Mouse (Mus musculus): Measurements from ENCODE around the gene 2210011C24Rik. TPM values are rescaled to one million over a fixed set of nuclear protein-coding genes. Genes with fewer than 3 reads are reported as not detected.

2210011C24Rik gene
- 0.41 and 0.70 TPM in 2 replicates for polyA plus RNA-seq (2015; fragmentation: Nextera tagmentation; extraction: Ambion mirVana)

GRCm38 (mm10) chr8:84011705-84012498 is at the start of gene 2210011C24Rik:
Gene 2210011C24Rik, minus strand, starts transcription at chr8:84012171.
- no peak within 1 kb of the TSS for H3K27ac ChIP-seq (replicated peaks)
- no peaks in the 10 kb centered on the region for H3K9me3 ChIP-seq
- H3K4me2 ChIP-seq, result peak within 1 kb of the TSS; percentile 99
- no peaks in the 10 kb centered on the region for H3K36me3 ChIP-seq
- peak within 1 kb of the TSS; percentile 48 for H3K4me3 ChIP-seq
- H3K9ac ChIP-seq, result peak within 1 kb of the TSS; percentile 58
- 1% methylated on average over 45 of the region's 45 CpGs for WGBS
- H3K27me3 ChIP-seq, result peaks cover 34% of the 10 kb centered on the region
- ATAC-seq (ENCODE audit: low FRiP score, low read depth), result no peak
- H3K4me1 ChIP-seq (replicated peaks), result peaks cover 28% of the 10 kb centered on the region

- H3K36me3 ChIP-seq, result no peaks in the 10 kb centered on the region
- H3K27ac ChIP-seq (replicated peaks), result no peak overlapping the region
- peaks cover under 1% of the 10 kb centered on the region; the same call in 1 of the 2 replicates for H3K4me1 ChIP-seq (replicated peaks)
- H3K9ac ChIP-seq, result no peak overlapping the region
- no peak overlapping the region for H3K4me3 ChIP-seq
- no peaks in the 10 kb centered on the region for H3K27me3 ChIP-seq
- WGBS, result 80% methylated on average over 2 of the region's 2 CpGs
- H3K4me2 ChIP-seq, result no peak overlapping the region
- ATAC-seq (ENCODE audit: low FRiP score, low read depth), result no peak
- no peaks in the 10 kb centered on the region for H3K9me3 ChIP-seq
Measured at GRCm38 (mm10) chr8:84060245-84060644, 48.3 kb upstream of the 2210011C24Rik start.

- Histone ChIP-seq H3K9me3 (no peaks in the 10 kb centered on the region), H3K4me1 (replicated peaks) (no peaks in the 10 kb centered on the region)
- WGBS, result 79% methylated on average over 2 of the region's 2 CpGs
Measured at GRCm38 (mm10) chr8:84059226-84059625, 47.3 kb upstream of the 2210011C24Rik start.

GRCm38 (mm10) chr8:84057827-84058226 is 45.9 kb upstream of the 2210011C24Rik start:
- no peaks in the 10 kb centered on the region for H3K36me3 ChIP-seq
- WGBS, result 95% methylated on average over 1 of the region's 1 CpGs
- no peak for ATAC-seq (ENCODE audit: low FRiP score, low read depth)
- H3K4me3 ChIP-seq, result no peak overlapping the region
- H3K27me3 ChIP-seq, result no peaks in the 10 kb centered on the region
- no peaks in the 10 kb centered on the region for H3K9me3 ChIP-seq
- H3K4me1 ChIP-seq (replicated peaks), result no peaks in the 10 kb centered on the region
- no peak overlapping the region for H3K4me2 ChIP-seq
- no peak overlapping the region for H3K9ac ChIP-seq
- H3K27ac ChIP-seq (replicated peaks), result no peak overlapping the region

More at GRCm38 (mm10) chr8:84059226-84059625, 47.3 kb upstream of the 2210011C24Rik start:
- H3K4me2 ChIP-seq, result no peak overlapping the region
- ATAC-seq (ENCODE audit: low FRiP score, low read depth), result no peak
- H3K27me3 ChIP-seq, result no peaks in the 10 kb centered on the region
- H3K27ac ChIP-seq (replicated peaks), result no peak overlapping the region
- H3K4me3 ChIP-seq, result no peak overlapping the region
- H3K9ac ChIP-seq, result no peak overlapping the region
- H3K36me3 ChIP-seq, result no peaks in the 10 kb centered on the region

- H3K4me2 ChIP-seq, result no peak overlapping the region
- ATAC-seq (ENCODE audit: low FRiP score, low read depth), result no peak
- H3K36me3 ChIP-seq, result no peaks in the 10 kb centered on the region
- no peak overlapping the region for H3K9ac ChIP-seq
- no peaks in the 10 kb centered on the region for H3K27me3 ChIP-seq
- no peaks in the 10 kb centered on the region for H3K9me3 ChIP-seq
- H3K27ac ChIP-seq (replicated peaks), result no peak overlapping the region
- no peak overlapping the region for H3K4me3 ChIP-seq
- H3K4me1 ChIP-seq (replicated peaks), result no peaks in the 10 kb centered on the region
- 97% methylated on average over 5 of the region's 5 CpGs for WGBS
Measured at GRCm38 (mm10) chr8:84053229-84053628, 41.3 kb upstream of the 2210011C24Rik start.

- Histone ChIP-seq H3K4me1 (replicated peaks) (no peaks in the 10 kb centered on the region), H3K9me3 (no peaks in the 10 kb centered on the region), H3K27ac (replicated peaks) (no peak overlapping the region), H3K27me3 (no peaks in the 10 kb centered on the region), H3K9ac (no peak overlapping the region), H3K36me3 (no peaks in the 10 kb centered on the region), H3K4me2 (no peak overlapping the region), H3K4me3 (no peak overlapping the region)
- 69% methylated on average over 3 of the region's 3 CpGs for WGBS
- no peak for ATAC-seq (ENCODE audit: low FRiP score, low read depth)
Measured at GRCm38 (mm10) chr8:84052746-84053145, 40.8 kb upstream of the 2210011C24Rik start.

- Histone ChIP-seq H3K4me1 (replicated peaks) (0 out of 2 replicates have a peak, but pooled peaks cover 7% of the 10 kb centered on the region), H3K9ac (no peak overlapping the region), H3K9me3 (no peaks in the 10 kb centered on the region), H3K36me3 (no peaks in the 10 kb centered on the region), H3K27me3 (peaks cover 26% of the 10 kb centered on the region), H3K4me3 (no peak overlapping the region), H3K27ac (replicated peaks) (no peak overlapping the region), H3K4me2 (no peak overlapping the region)
- no peak for ATAC-seq (ENCODE audit: low FRiP score, low read depth)
- 85% methylated on average over 5 of the region's 5 CpGs for WGBS
Measured at GRCm38 (mm10) chr8:84048171-84048570, 36.2 kb upstream of the 2210011C24Rik start.

GRCm38 (mm10) chr8:84046505-84046904 is 34.5 kb upstream of the 2210011C24Rik start:
- no peak overlapping the region for H3K9ac ChIP-seq
- peaks cover 42% of the 10 kb centered on the region for H3K27me3 ChIP-seq
- peaks cover 19% of the 10 kb centered on the region for H3K4me1 ChIP-seq (replicated peaks)
- no peaks in the 10 kb centered on the region for H3K36me3 ChIP-seq
- H3K27ac ChIP-seq (replicated peaks), result no peak overlapping the region
- H3K4me3 ChIP-seq, result no peak overlapping the region
- H3K9me3 ChIP-seq, result no peaks in the 10 kb centered on the region
- no peak overlapping the region for H3K4me2 ChIP-seq
- no peak for ATAC-seq (ENCODE audit: low FRiP score, low read depth)
- 81% methylated on average over 3 of the region's 3 CpGs for WGBS

- ATAC-seq (ENCODE audit: low FRiP score, low read depth), result no peak
- no peaks in the 10 kb centered on the region for H3K36me3 ChIP-seq
- no peaks in the 10 kb centered on the region for H3K9me3 ChIP-seq
- WGBS, result 10% methylated on average over 9 of the region's 9 CpGs
- no peak within 1 kb of the TSS for H3K4me3 ChIP-seq
- H3K27ac ChIP-seq (replicated peaks), result no peak within 1 kb of the TSS
- no peak within 1 kb of the TSS for H3K4me2 ChIP-seq
- peaks cover 19% of the 10 kb centered on the region for H3K4me1 ChIP-seq (replicated peaks)
- no peak within 1 kb of the TSS for H3K9ac ChIP-seq
- H3K27me3 ChIP-seq, result peaks cover 54% of the 10 kb centered on the region
Measured at GRCm38 (mm10) chr8:84044900-84045299, 32.9 kb upstream of the 2210011C24Rik start, which contains the start of gene Rln3. Gene Rln3, minus strand, starts transcription at chr8:84045000.

GRCm38 (mm10) chr8:84044103-84044502 is 32.1 kb upstream of the 2210011C24Rik start:
- 4% methylated on average over 7 of the region's 7 CpGs for WGBS
- peaks cover 19% of the 10 kb centered on the region for H3K4me1 ChIP-seq (replicated peaks)
- no peak overlapping the region for H3K9ac ChIP-seq
- H3K27me3 ChIP-seq, result peaks cover 54% of the 10 kb centered on the region
- no peak for ATAC-seq (ENCODE audit: low FRiP score, low read depth)
- no peak overlapping the region for H3K4me2 ChIP-seq
- no peak overlapping the region for H3K27ac ChIP-seq (replicated peaks)
- H3K9me3 ChIP-seq, result no peaks in the 10 kb centered on the region
- H3K4me3 ChIP-seq, result no peak overlapping the region
- no peaks in the 10 kb centered on the region for H3K36me3 ChIP-seq

- no peak overlapping the region for H3K4me3 ChIP-seq
- H3K9ac ChIP-seq, result no peak overlapping the region
- no peaks in the 10 kb centered on the region for H3K9me3 ChIP-seq
- H3K36me3 ChIP-seq, result no peaks in the 10 kb centered on the region
- 39% methylated on average over 12 of the region's 12 CpGs for WGBS
- H3K4me2 ChIP-seq, result peak overlapping the region; percentile 67
- peaks cover 54% of the 10 kb centered on the region for H3K27me3 ChIP-seq
- peaks cover 19% of the 10 kb centered on the region for H3K4me1 ChIP-seq (replicated peaks)
- ATAC-seq (ENCODE audit: low FRiP score, low read depth), result no peak
- H3K27ac ChIP-seq (replicated peaks), result no peak overlapping the region
Measured at GRCm38 (mm10) chr8:84042948-84043342, 31.0 kb upstream of the 2210011C24Rik start.

GRCm38 (mm10) chr8:84042066-84042947 is 30.3 kb upstream of the 2210011C24Rik start, which contains the start of gene Il27ra:
Gene Il27ra, minus strand, starts transcription at chr8:84042589.
- no peaks in the 10 kb centered on the region for H3K36me3 ChIP-seq
- peak within 1 kb of the TSS; percentile 33 for H3K4me3 ChIP-seq
- H3K4me2 ChIP-seq, result peak within 1 kb of the TSS; percentile 67
- 3% methylated on average over 39 of the region's 40 CpGs for WGBS
- peak within 1 kb of the TSS; percentile 35; the same call in 1 of the 2 replicates for H3K9ac ChIP-seq
- ATAC-seq (ENCODE audit: low FRiP score, low read depth), result peak; percentile 65
- peaks cover 19% of the 10 kb centered on the region for H3K4me1 ChIP-seq (replicated peaks)
- no peak within 1 kb of the TSS for H3K27ac ChIP-seq (replicated peaks)
- H3K9me3 ChIP-seq, result no peaks in the 10 kb centered on the region
- H3K27me3 ChIP-seq, result peaks cover 54% of the 10 kb centered on the region
